Mouse (Mus musculus) thymus, postnatal 25 days (tissue): Measurements from ENCODE around the gene Tnfaip8l1.

Experiments used
- DNase-seq: peaks from one replicate; pipeline ENCODE4 v3.0.0; 2022

Tnfaip8l1 gene

DNA sequence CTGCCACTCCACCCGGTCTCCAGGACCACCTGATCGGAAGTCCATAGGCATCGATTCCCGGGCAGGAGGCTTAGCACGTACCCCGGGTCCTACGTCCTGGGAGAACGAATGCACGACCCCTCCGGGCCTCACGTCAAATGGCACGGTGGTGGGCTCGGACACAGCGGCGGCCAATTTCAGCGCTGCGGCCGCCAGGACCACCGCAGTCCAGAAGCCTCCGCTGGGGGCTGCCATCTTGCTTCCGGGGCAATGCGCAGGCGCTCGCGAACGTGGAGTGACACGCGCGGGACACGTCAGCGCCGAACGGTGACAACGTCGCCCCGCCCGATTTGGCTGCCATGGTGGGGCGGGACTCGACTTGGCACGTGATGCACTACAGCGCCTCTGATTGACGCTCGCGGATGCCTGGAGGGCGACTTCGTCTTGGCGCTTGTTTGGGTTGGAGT is 21.4 kb downstream of the Tnfaip8l1 start, which contains the start of gene Mydgf:
Gene Mydgf (minus strand): TSS at position 263 of the 446 bp plus-strand sequence.
- peak; percentile 94 for DNase-seq

DNA sequence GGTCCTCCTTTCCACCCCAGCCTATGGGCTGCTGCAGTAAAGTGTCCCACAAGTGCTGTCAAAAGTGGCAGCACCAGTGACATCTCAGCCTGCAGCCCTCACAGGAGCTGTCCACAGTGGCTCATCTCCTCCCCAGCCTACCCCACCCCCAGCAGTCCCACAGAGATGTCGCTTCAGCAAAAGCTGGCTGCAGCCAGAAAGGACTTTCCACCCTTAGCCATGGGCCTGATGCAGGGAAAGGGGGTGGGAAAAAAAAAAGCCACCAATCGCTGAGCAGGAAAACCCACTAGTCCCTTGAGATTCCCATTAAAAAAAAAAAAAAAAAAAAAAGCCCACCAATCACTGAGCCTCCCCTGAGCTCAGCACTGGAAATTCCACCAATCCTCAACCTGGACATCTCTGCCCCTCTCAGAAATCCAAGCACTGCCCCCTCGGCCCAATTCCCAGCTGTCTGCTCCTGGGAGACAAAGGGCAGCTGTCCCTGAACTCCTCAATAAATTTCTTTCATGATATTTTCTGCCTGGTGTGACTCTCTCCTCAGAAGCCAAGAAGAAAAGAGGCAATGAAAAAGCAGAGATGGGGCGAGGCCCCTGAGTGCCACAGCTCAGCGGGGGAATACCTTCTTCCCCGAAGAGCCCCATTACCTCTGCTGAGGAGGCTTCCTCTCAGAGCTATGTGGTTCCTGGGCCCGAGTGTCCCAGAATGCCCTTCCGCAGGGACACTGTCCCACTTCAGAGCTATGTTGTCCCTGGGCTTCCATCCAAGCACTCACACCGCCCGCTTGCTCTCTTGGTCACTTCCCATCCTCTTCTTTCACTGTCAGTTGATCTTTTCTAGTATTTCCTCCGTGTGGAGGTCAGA is 23.2 kb downstream of the Tnfaip8l1 start:
- no peak for DNase-seq

DNA sequence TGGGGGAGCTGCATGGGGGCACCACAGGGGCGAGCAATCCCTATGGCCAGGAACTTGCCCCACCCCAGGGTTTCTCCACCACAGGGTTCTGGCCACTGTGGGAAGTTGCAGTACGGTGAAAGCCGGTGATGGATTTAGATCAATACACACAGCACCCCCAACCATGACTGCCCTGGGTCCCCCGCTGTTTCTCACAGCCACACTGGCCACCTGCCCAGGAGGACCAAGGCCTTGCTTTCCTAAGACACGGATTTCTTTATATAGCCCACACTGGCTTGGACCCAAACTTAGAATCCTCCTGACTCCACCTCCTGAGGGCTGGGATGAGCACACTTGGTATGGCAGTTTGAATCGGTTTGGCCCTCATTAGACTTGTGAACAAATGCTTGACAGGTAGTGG is 29.0 kb downstream of the Tnfaip8l1 start:
- no peak for DNase-seq

DNA sequence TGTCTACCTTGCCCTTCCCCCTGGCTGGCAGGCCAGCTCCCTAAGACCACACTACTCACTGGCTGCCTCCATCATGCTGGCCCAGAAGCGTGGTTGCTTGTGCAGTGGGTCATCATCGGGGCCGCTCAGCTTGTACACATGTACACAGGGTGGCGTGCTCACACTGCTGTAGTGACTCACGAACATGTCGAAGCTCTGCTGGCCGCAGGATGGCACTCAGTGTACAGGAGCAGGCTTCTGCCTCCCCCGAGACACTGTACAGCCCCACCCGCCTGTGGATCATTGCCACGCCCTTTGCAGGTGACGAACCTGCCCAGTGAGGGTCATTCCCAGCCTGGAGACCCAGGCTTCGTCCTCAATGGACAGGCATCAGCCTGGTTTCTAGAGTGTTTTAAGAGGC is 32.1 kb downstream of the Tnfaip8l1 start:
- DNase-seq: no peak

DNA sequence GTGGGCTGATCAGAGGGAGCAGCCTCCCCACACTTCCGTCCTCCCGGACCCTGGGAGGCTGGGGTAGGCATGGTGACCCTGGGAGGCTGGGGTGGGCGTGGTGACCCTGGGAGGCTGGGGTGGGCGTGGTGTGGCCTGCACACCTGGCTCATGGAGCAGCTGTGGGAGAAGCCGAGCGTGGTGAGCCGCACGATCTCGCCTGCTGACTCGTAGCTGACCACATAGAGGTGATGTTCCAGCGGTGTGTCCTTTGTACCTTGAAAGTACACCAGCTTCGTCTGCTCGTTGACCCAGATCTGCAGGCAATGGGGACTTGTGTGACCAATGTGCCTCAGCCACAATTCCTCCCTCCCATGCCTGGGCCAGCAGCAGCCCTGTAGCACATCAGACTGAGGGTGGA is 32.5 kb downstream of the Tnfaip8l1 start:
- DNase-seq: no peak

DNA sequence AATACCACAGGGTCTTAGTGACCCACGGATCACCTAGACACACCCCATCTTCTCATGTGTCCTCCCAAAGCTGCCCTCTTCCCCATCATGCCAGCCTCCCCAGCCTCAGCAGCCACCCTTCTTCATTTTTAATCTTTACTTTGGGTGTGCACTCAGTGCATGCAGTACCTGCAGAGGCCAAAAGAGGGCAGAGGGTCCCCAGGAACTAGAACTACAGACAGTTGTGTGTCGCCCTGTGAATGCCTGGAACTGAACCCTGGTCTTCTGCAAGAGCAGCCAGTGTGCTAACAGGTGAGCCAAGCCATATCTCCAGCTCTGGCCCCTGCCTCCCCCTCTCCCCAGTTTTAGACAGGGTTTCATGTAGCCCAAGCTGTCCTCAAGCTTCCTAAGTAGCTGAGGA is 34.6 kb downstream of the Tnfaip8l1 start:
- peak; percentile 29 for DNase-seq

DNA sequence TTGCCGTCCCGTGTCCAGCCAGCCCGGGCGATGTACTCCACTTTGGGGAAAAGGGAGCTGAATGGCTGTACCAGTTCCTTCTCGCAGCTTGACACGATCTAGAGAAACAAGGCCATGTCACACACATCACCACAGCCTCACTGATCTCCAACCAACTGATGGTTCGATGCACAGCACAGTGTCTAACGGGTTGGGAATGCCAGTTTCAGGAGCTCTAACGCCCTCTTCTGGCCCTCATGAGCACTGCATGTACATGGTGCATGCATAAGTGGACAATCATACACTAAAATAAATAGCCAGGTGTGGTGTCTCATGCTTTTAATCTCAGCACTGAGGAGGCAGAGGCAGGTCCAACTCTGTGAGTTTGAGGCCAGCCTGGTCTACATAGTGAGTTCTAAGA is 38.3 kb downstream of the Tnfaip8l1 start:
- no peak for DNase-seq

DNA sequence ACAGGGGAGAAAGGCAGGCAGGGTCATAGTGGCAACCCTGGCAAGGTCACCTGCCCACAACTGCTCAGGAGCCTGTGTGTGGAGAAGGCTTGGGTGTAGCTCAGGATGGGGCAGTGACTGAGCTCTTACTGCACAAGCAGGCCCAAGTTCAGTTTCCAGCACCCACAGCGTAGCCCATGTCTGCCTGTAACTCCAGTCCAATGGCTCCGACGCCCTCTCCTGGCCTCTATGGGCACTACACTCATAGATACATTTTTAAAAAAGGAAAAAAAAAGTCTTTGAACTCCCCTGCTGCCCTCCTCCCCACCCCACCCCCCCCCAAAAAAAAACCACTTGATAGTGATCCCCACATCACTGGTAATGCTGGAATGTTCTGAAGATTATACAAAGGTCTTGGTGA is 39.4 kb downstream of the Tnfaip8l1 start:
- DNase-seq: no peak

DNA sequence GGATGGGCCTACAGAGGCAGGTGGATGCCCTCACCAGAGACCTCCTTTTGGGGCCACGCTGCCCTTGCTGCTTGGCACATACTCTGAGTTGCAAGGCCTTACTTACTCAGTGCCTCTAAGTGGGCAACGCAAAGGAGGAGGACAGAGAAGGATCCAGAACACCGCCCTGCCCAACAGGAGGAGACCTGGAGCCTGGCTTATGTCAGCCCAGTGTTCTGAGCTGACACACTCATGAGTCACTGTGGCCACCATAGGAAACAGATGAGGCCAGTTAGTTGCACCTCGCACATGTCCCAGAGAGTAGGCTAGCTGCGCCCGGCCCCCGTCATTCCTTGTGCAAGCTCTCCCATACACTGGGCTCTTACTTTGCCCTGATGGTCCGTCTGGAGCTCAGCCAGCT is 40.2 kb downstream of the Tnfaip8l1 start:
- DNase-seq: no peak

DNA sequence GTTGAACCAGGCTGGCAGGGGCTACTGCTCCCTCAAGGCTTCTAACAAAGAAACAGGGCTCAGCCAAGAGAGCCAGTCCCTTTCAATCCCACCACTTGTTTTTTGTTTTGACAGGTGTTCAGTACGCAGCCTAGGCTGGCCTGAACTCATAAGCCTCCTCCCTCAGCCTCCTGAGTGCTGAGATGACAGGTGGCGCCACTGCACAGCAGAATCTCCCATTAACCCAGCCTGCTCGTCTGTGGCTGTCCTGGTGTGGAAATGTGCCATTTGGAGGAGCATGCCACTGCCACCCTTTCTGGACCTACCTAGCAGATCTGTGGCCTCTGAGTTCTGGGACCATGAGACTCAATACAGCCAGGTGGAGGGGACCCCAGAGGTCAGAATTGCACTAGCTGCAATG is 41.5 kb downstream of the Tnfaip8l1 start:
- no peak for DNase-seq

DNA sequence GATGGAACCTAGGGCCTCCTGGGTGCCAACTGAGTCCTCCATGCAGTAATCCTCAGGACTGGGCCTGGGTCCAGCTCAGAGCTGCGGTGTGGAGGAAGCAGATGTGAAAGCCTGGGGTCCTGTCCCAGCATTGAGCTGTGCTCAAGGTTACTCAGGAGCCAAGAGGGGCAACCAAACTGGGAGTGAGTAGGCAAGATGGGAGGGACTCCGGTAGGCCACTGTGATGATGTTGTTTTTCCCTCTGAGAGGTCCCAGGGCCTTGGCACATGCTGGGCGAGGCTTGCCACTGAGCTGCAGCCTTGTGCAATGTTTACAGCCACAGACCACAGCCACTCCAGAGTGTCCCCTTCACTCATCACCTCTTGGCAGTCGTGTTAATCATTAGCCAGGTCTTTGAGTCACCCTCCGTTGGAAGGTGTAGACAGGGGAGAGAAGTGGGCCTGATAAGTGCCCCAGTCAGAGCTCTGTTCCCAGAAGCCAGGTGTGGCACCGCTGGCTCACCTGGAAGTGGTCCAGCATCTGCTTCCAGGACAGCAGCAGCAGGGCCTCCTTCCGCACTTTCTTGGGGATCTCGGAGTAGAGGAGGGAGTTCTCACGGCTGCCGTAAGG is 44.1 kb downstream of the Tnfaip8l1 start:
- DNase-seq: no peak

DNA sequence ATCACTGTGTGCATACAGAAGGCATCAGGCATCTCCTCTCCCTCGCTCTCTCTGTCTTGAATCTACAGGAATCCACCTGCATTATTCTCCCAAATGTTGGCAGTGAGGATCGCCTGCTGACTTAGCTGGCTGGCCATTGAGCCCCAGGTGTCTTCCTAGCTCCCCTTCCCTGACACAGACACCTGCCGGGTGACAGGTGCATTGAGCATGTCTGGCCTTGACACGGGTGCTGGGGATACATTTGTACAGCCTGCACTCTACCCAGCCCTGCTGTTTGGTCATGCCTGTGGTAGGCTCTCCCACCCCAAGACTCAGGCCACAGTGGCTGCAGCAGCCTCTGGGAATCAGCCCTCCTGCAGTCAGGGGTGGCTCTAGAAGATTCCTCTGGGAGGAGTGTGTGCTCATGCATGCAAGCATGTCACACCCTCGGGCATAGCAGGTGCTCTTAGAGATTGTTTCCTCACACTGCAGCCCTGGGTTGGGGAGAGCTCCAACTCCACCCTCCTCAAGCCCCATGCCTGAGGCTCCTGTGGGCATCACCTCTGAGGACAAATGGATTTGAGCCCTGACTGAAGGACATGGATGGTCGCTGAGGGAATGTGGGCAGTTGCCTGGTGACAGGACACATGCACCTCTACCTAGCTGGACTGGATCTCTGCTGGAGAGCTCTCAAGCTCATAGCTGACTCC is 44.9 kb downstream of the Tnfaip8l1 start:
- no peak for DNase-seq

DNA sequence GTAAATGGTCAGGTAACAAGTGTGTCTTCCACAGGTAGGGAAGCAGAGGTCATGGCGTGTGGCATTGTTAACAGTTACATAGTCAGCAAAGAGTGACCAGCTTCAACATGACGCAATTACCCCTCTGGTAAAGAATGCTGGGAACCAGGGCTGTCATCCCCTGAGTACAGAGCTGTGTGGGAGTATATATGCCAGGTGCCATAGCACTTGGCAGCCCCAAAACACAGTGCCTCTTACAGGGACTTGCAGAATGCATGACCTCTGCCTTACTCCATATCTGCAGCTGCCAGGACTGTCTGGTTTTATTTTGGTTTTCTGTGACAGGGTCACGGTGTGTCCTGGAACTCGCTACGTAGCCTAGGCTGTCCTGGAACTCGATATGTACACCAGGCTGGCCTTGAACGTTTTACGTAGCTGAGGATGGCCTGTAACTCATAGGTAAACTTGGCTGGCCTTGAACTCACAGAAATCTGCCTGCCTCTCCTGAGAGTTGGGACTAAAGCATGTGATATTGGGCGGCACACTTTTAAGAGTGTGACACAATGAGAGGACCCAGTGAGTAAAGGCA is 45.8 kb downstream of the Tnfaip8l1 start:
- no peak for DNase-seq

DNA sequence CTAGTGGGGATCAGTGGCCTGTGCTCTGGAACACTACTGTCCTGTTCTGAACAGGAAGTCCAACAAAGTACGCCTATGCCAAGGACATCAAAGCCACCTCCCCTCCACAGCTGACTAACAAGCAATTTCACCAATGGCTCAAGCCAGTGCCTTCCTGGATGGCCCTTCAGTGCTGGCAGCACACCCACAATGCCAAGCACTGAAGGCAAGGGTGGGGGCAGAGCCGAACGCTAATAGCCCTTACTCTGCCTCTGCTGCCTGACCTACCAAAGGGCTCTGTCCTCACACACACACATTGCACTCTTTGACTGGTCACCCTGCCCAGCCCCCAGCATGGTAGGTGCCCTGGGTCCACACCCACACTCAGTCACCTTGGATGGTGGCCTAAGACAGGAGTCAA is 46.5 kb downstream of the Tnfaip8l1 start:
- DNase-seq: no peak

DNA sequence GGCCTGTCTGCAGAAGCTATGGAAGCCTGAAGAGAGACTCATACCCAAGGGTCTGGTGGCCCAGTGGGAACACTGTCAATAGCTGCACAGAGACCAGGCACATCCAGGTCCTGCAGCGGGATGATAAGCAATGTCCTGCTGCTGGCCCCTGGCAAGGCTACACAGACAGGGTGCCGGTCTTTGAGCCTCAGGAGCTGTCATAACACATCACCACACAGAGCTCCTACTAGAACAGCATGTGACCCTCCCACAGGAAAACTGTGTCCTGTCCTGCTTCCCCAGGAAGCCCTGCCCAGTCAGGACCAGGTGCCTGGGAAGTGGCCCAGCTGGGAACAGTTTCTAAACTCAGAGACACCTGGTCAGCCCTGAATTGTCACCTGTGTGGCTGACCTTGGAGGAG is 48.8 kb downstream of the Tnfaip8l1 start:
- DNase-seq: no peak

DNA sequence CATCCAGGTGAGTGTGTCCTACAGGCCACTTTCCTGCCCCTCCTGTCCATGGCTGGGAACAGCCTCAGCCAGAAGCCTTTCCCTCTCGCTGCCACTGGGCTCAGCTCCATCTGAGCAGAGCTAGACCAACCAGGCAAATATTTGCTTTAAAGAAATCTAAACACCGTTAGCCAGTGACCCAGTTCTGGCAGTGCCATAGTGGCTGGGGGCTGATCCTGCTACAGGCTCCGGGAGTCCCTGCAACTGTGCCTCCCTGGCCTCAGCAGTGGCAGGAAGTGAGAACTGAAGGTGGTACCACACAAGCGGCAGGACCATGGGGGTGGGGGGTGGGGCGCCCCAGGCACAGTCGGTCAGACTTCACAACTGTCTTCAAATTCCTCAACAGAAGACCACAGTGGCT is 50.4 kb downstream of the Tnfaip8l1 start:
- no peak for DNase-seq

DNA sequence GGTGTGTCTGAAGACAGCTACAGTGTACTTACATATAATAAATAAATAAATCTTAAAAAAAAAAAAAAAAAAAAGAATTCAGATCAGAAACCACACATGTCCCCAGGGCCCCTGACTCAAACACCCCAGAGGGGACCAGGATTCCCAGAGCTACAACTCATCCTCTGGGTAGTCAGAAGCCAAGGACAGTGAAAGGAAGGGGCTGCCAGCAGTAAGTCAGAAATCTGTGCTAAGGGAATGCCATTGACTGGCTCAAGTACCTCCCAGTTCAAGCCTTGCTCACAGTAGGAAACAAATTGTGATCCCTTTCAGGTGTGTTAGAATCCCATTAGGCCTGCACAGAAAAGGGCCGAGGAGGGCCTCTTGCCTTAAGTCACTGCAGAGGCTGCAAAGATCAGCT is 52.0 kb downstream of the Tnfaip8l1 start:
- no peak for DNase-seq

DNA sequence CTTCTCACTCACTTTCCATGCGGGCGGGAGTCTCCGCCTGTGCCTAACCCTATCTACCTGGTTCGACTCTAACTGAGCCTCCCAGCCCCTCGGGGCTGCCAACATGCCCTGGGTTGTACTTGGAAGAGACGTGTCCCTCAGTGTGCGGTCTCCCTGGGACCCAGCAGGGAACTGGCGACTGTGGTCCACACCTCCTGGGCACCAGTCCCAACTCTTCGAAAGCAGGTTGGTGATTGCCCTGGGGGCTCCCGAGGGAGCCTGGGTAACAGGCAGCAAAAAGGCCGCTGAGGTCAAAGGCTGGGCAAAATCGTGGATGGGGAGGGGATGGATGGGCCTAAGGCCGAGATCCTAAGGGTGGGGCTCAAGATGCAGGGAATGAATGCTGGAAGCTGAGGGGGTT is 55.4 kb downstream of the Tnfaip8l1 start:
- no peak for DNase-seq

DNA sequence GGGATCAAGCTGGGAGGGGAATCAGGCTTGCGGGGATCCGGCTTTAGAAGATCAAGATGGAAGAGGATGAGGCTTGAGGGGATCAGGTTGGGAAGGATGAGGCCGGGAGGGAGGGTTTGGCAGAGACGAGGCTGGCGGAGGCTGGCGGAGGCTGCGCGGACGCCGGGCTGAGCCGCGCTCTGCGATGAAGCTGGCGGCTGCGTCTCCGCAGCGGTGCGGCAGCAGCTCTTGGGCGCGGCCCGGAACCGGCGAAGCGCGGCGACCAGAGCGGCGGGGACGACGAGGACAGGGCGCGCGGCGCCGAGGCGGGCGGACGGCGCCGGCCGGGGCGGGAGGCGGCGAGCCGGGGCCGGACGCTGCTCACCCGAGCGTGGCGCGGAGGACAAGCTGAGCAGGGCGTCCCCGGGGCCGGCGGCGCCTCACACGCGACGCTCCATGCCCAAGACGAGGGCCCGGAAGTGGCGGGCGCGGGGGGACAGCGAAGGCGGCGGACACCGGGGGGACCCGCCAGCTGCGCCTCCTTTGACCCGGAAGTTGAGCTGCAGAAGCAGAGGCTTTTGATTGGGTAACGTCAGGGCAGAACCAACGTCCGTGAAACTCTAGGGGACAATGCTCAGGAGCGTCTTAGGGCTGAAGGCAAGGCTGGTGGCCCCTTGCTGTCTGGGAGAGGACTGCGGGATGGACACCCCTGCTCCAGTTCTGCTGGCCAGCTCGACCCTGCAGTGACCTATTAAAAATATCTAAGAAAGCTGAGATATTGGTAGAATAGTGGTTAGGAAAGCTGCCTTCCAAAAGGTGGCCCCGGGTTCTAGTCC is 56.3 kb downstream of the Tnfaip8l1 start, which contains the start of gene Dpp9:
Gene Dpp9 (minus strand): TSS at position 529 of the 815 bp plus-strand sequence.
- peak; percentile 88 for DNase-seq

DNA sequence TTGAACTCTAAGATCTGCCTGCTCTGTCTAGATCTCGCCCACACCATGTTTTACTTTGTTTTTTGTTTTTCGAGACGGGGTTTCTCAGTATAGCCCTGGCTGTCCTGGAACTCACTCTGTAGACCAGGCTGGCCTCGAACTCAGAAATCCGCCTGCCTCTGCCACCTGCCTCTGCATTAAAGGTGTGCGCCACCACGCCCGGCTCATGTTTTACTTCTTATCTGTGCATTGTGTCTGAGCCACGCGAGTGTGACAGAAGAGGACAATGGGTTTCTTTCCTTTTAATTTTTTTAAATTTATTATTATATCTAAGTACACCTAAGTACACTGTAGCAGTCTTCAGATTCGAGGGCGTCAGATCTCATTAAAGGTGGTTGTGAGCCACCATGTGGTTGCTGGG is 57.0 kb downstream of the Tnfaip8l1 start:
- no peak for DNase-seq

DNA sequence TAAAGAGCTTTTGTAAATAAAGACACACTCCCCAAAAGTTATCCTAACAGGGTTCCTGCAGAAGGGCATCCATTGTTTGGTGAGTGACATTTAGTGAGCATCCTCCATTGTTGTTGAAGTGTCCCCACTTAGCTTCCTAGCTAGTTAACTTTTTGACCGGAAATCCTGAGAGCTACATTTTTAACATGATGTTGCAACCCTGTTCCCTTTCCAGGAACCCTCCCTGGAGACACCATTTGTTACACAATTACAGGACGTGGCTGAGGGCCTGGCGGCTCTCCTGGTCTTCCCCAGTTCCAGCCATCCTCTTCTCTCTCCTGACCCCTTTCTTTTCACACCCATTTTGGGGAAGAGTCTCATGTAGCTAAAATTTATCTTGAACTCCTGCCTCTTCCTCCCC is 57.5 kb downstream of the Tnfaip8l1 start:
- no peak for DNase-seq
